In the genomic region with DNA sequence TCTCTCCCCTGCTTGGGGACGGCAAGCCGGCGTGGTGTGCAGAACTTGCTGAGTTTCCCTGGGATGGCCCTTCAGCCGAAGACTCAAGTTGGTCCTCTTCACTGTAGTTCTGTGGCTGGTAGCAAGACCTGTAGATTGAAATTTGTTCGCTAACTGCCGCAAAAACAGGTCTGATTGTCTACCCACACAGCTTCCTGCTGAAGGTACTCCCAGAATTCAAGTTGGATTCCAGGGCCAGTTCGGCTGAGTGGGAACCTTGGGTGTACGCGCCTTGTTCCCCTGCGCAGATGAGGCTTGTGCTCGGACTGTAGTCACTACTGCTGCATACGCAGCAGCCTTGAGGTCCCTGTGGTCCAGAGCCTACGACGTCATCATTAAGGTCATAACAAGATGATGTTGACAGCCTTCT, we compare ENCODE assay signal across 8 mouse cellular contexts. TPM values are rescaled to one million over a fixed set of nuclear protein-coding genes. Genes with fewer than 3 reads are reported as not detected.
DNase-seq lines count a peak whose midpoint lies in the region; ATAC-seq lines count a peak whose summit lies in the region.

No protein-coding gene starts in this region.

- intact Hi-C loops in heart, postnatal 25 days (cut with DNase I) = loop anchor here (1.0 to 10.0 kb wide), 2 partner anchors 73 to 240 kb away; partner anchors contain the start of genes Birc2 and Yap1

- DNase-seq in cerebellum, adult 8-10 months = no peak
- peak; percentile 17 for DNase-seq in heart, postnatal 25 days (ENCODE audit: low spot score)
- DNase-seq in limb, embryonic 10.5 days (ENCODE audit: low spot score) = peak; percentile 75
- DNase-seq in midbrain, embryonic 10.5 days (ENCODE audit: low spot score) = peak; percentile 72
- DNase-seq in spleen, adult 12 weeks (ENCODE audit: low spot score) = peak; percentile 61

- no peaks in the 10 kb centered on the region for H3K9me3 ChIP-seq in limb, embryonic 10.5 days (replicated peaks)
- H3K9me3 ChIP-seq in midbrain, embryonic 10.5 days (replicated peaks) = peaks cover under 1% of the 10 kb centered on the region

- 1% methylated on average over 14 of the region's 14 CpGs for WGBS in limb, embryonic 10.5 days
- WGBS in midbrain, embryonic 10.5 days = under 1% methylated on average over 14 of the region's 14 CpGs

- H3K4me3 ChIP-seq in limb, embryonic 10.5 days = peak overlapping the region; percentile 80
- peak overlapping the region; percentile 73 for H3K4me3 ChIP-seq in midbrain, embryonic 10.5 days

- ATAC-seq in cerebellum, adult (ENCODE audit: insufficient number of reproducible peaks, low FRiP score, low TSS enrichment) = peak; percentile 46
- ATAC-seq in activated CD4-positive, CD25-positive, alpha-beta regulatory T cell, adult 4 months = peak; percentile 34
- peak; percentile 61 for ATAC-seq in erythroblast, adult 5-6 weeks (replicated peaks; ENCODE audit: low FRiP score, poor library complexity, severe bottlenecking)

- peak overlapping the region; percentile 96 for H3K27ac ChIP-seq in limb, embryonic 10.5 days
- H3K27ac ChIP-seq in midbrain, embryonic 10.5 days (replicated peaks) = peak overlapping the region; percentile 93

- peaks cover 16% of the 10 kb centered on the region for H3K36me3 ChIP-seq in limb, embryonic 10.5 days
- peaks cover 11% of the 10 kb centered on the region for H3K36me3 ChIP-seq in midbrain, embryonic 10.5 days

- peaks cover 18% of the 10 kb centered on the region for H3K27me3 ChIP-seq in limb, embryonic 10.5 days (ENCODE audit: low read depth, poor library complexity, severe bottlenecking)
- H3K27me3 ChIP-seq in midbrain, embryonic 10.5 days (ENCODE audit: low read depth, poor library complexity, severe bottlenecking) = peaks cover 24% of the 10 kb centered on the region

- H3K4me1 ChIP-seq in limb, embryonic 10.5 days = peaks cover 17% of the 10 kb centered on the region
- peaks cover 40% of the 10 kb centered on the region for H3K4me1 ChIP-seq in midbrain, embryonic 10.5 days

RNA-seq across cellular contexts. Expression of gene Tmem123, which starts 0.6 kb away (rescaled TPM):
- polyA plus RNA-seq in activated CD4-positive, CD25-positive, alpha-beta regulatory T cell, adult 4 months (2017; shearing (Covaris generic)) = 100 to 1,000 TPM; 110 to 119 TPM
- 28.1 and 44.5 TPM in 2 replicates for total RNA-seq in erythroblast, adult 5-6 weeks (2015; ENCODE audit: low replicate concordance)
- 19.9 and 34.9 TPM in 2 replicates for total RNA-seq in erythroblast, adult 5-6 weeks (2017; ENCODE audit: low replicate concordance)
- 10 to 100 TPM; 39.4 to 43.7 TPM for total RNA-seq in heart, postnatal 25 days (2021)
- polyA plus RNA-seq in limb, embryonic 10.5 days (2016; fragmentation: Nextera tagmentation; extraction: Ambion mirVana) = 89.2 and 90.5 TPM in 2 replicates
- polyA plus RNA-seq in midbrain, embryonic 10.5 days (2016; fragmentation: Nextera tagmentation; extraction: Ambion mirVana) = 119 and 122 TPM in 2 replicates
